Mouse (Mus musculus): ENCODE data around the gene Adi1. TPM values are rescaled to one million over a fixed set of nuclear protein-coding genes. Genes with fewer than 3 reads are reported as not detected.

Adi1 gene
- 16.4 and 21.3 TPM in 2 replicates for polyA plus RNA-seq (2012; rRNA removed)

DNA sequence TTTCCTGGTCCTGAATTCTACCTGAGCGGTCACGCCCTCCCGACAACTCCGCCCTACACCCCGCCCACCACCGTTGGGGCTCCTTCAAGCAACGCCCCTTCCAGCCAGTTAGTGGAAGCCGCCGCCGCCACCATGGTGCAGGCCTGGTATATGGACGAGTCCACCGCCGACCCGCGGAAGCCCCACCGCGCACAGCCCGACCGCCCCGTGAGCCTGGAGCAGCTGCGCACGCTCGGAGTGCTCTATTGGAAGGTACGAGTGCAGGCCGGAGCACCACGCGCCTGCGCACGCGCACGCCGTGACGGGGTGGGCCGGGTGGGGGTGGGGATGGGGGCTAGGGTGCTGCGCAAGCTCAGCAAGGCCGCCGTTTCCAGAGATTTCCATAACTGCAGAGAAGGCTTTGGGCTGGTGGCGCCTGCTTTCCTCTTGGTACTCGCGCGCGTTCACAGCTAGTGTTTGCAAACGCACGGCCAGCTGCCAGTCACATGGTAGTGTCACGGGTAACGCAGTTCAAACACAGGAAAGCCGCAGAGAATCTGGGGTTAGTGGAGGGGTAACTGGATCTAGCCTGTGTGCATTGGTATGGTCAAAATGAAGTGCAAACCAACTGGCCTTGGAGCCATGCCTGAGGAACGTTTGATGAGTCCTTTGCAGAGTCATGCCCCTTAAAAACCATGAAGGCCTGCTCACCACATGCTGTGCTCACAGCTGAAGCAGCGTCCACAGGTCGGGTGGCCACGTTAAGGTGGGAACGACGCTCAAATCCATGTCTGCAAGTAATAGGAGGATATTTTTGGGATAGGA is at the start of gene Adi1:
Gene Adi1, plus strand, starts transcription at position 111 of the 804 bp plus-strand sequence.

DNA sequence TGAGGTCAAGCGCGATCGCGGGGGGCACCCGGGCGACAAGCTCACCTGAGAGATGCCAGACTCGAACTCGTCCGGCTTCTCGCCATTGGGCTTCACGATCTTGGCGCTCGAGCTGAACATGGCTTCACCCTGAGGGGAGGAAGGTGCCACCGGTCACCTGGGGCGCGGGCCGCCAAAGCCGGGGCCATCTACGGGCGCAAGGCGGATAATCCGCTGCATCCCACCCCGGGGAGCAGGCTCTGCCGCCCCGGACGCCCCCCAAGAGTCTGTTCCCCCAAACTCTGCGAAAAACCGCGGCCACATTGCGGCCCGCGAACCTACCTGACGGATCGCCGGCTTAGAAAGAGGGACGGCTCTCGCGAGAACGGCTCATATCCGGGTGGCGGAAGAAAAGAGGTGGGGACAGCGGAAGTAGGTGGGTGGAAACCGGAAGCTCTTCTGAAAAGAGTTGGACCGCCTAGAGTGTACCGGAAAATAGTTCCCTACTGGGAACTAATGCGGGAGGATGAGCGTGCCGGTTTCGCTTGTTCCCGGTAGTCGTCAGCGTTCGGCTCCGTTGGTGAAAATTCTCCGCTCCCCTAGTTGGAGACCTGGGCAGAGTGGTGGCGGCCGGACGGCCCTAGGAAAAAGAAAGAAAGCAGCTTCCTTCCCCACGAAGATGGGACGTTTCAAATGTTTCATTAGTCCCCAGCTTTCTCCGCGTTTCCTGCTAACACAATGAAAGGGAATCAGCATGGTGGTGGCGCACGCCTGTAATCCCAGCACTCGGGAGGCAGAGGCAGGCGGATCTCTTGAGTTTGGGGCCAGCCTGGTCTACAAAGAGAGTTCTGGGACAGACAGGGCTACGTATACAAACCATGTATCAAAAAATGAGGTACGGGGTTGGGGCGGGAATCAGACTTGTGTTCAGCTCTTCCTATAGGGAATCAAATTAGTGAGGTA is 39.2 kb upstream of the Adi1 start, which contains the start of gene Rps7:
Gene Rps7, minus strand, starts transcription at position 419 of the 942 bp plus-strand sequence.

DNA sequence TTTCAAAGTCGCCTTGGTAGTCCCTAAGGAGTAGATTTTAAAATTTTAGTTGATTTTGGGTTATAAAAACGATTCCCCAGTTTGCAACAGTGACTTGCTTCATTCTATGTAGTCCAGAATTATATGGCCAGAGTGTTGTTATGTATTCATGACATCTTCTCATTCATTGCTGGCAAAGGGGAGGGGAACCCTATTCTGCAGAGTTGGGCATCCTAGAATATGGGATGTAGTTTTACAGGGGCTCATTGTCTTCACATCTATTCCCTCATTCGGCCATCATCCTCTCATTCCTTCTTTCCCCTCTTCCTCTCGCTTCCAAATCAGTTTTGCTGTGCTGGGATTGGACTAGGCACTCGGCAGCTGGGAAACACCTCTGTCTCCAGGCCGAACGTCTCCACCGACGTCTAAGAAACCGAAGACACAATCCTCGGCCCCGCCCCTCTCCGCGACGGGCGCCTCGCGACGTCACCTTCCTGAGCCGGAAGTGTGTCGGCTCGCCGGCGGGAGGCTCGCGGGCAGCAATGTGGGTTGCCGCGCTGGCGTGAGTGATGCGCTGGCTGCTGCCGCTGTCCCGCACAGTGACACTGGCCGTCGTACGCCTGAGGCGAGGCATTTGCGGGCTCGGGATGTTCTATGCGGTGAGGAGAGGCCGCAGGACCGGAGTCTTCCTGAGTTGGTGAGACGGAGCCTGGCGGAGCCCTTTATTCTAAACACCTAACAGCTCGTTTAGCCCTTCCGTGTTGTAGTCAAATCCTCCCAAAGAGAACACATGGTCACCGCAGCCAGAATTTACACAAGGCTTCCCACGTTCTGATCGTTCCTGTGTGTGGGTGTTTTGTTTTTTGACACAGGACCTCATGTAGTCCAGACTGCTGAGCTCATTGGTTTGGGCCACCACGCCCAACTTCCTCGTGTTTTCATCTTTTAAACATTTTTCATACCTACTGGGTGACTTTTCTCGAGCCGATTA is 25.6 kb upstream of the Adi1 start, which contains the start of gene Rnaseh1:
Gene Rnaseh1, plus strand, starts transcription at position 462 of the 970 bp plus-strand sequence.

Other genes starting within 250 kb of the Adi1 start
- gene Dcdc2c, start 122.8 kb upstream of the Adi1 start, polyA plus RNA-seq (2012; rRNA removed), result not detected in 2 replicates
- gene Allc, start 92.7 kb upstream of the Adi1 start, polyA plus RNA-seq (2012; rRNA removed), result not detected in 2 replicates
- gene Colec11, start 51.9 kb upstream of the Adi1 start, polyA plus RNA-seq (2012; rRNA removed), result 8.1 and 8.7 TPM in 2 replicates
- gene Rps7, start 39.3 kb upstream of the Adi1 start, polyA plus RNA-seq (2012; rRNA removed), result 690 and 700 TPM in 2 replicates
- gene Rnaseh1, start 25.6 kb upstream of the Adi1 start, polyA plus RNA-seq (2012; rRNA removed), result 9.9 and 10.8 TPM in 2 replicates
- gene Trappc12, start 75.2 kb downstream of the Adi1 start, polyA plus RNA-seq (2012; rRNA removed), result 9.6 and 12.0 TPM in 2 replicates
- gene Eipr1, start 76.6 kb downstream of the Adi1 start, polyA plus RNA-seq (2012; rRNA removed), result 14.4 and 16.8 TPM in 2 replicates